ENCODE assay signal across 8 mouse cellular contexts in the genomic region with DNA sequence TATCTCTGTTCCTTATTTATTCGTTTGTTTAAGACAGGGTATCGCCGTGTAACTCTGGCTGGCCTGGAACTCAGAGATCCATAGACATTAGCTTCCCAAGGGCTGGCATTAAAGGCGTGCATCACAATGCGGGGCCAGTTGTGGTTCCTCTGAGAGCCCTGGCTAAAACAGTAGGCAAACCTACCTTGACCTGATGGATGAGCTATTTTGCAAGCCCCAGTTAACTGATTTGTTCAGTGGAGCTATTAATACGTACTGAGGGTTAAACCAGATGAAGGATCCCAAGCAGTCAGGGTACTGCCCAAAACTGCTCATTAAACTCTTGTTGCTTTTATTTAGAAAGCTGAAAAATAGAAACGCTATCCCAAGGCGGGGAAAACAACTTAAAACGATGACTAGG. TPM values are rescaled to one million over a fixed set of nuclear protein-coding genes. Genes with fewer than 3 reads are reported as not detected.
DNase-seq lines count a peak whose midpoint lies in the region; ATAC-seq and TF ChIP-seq lines count a peak whose summit lies in the region.

No protein-coding gene starts in this region.

- peak overlapping the region; percentile 73 for H3K4me2 ChIP-seq in forebrain, embryonic 12.5 days
- peak overlapping the region; percentile 90 for H3K4me2 ChIP-seq in liver, embryonic 14.5 days (ENCODE audit: low read depth)

- H3K9me3 ChIP-seq in heart, embryonic 10.5 days = no peaks in the 10 kb centered on the region
- no peaks in the 10 kb centered on the region for H3K9me3 ChIP-seq in E14TG2a.4 (ENCODE audit: low read length)
- no peaks in the 10 kb centered on the region for H3K9me3 ChIP-seq in forebrain, embryonic 12.5 days
- no peaks in the 10 kb centered on the region for H3K9me3 ChIP-seq in liver, embryonic 14.5 days (ENCODE audit: control insufficient read depth, low read length)

- peaks cover 15% of the 10 kb centered on the region for H3K36me3 ChIP-seq in heart, embryonic 10.5 days
- H3K36me3 ChIP-seq in E14TG2a.4 (ENCODE audit: insufficient read depth, low read length) = peaks cover 29% of the 10 kb centered on the region
- peaks cover 13% of the 10 kb centered on the region for H3K36me3 ChIP-seq in forebrain, embryonic 12.5 days (replicated peaks)
- H3K36me3 ChIP-seq in liver, embryonic 14.5 days (replicated peaks; ENCODE audit: control insufficient read depth, insufficient read depth, low read depth) = peaks cover 2% of the 10 kb centered on the region

- H3K27me3 ChIP-seq in heart, embryonic 10.5 days (ENCODE audit: insufficient read depth, poor library complexity, severe bottlenecking) = no peaks in the 10 kb centered on the region
- no peaks in the 10 kb centered on the region for H3K27me3 ChIP-seq in E14TG2a.4 (ENCODE audit: insufficient read depth, low read length)
- no peaks in the 10 kb centered on the region for H3K27me3 ChIP-seq in forebrain, embryonic 12.5 days
- no peaks in the 10 kb centered on the region for H3K27me3 ChIP-seq in liver, embryonic 14.5 days (ENCODE audit: control insufficient read depth, insufficient read depth, low read length)

- no peak for TF ChIP-seq EP300 in liver, embryonic 14.5 days (IDR thresholded peaks at IDR 0.05; ENCODE audit: low read depth)

- peak overlapping the region; percentile 89 for H3K9ac ChIP-seq in forebrain, embryonic 12.5 days
- H3K9ac ChIP-seq in liver, embryonic 14.5 days (replicated peaks) = peak overlapping the region; percentile 85

- no peak for TF ChIP-seq CTCF in E14TG2a.4 (conservative IDR thresholded peaks at IDR 0.05; ENCODE audit: low read length)
- TF ChIP-seq CTCF in liver, embryonic 14.5 days (IDR thresholded peaks at IDR 0.05; ENCODE audit: low read depth) = no peak

- no peak; the same call in 1 of the 2 replicates for ATAC-seq in forebrain, embryonic 12.5 days (ENCODE audit: low FRiP score)
- no peak for ATAC-seq in liver, embryonic 14.5 days (ENCODE audit: insufficient read depth)
- ATAC-seq in inflammation-experienced regulatory T-cells, adult 6 months = no peak

- H3K4me1 ChIP-seq in heart, embryonic 10.5 days = peaks cover 11% of the 10 kb centered on the region
- peaks cover 29% of the 10 kb centered on the region for H3K4me1 ChIP-seq in E14TG2a.4 (replicated peaks; ENCODE audit: low read depth, low read length)
- H3K4me1 ChIP-seq in forebrain, embryonic 12.5 days = peaks cover 15% of the 10 kb centered on the region
- H3K4me1 ChIP-seq in liver, embryonic 14.5 days (replicated peaks; ENCODE audit: control insufficient read depth in 2 of 2, insufficient read depth in 2 of 2, low read length in 1 of 2) = peaks cover 10 to 17% of the 10 kb centered on the region in 2 experiments; a peak in 3 of 4 replicates

- DNase-seq in heart, embryonic 10.5 days (ENCODE audit: low spot score) = no peak
- DNase-seq in heart, adult 11 months = no peak
- no peak for DNase-seq in liver, embryonic 14.5 days (ENCODE audit: low read depth in 3 of 3, low spot score in 3 of 3)
- DNase-seq in right cerebral cortex, postnatal 14 days = no peak
- no peak for DNase-seq in right cerebral cortex, postnatal 25 days

- H3K4me3 ChIP-seq in heart, embryonic 10.5 days = peak overlapping the region; percentile 98
- peak overlapping the region; percentile 97 for H3K4me3 ChIP-seq in E14TG2a.4 (replicated peaks; ENCODE audit: low read length)
- peak overlapping the region; percentile 85 for H3K4me3 ChIP-seq in forebrain, embryonic 12.5 days (replicated peaks)
- peak overlapping the region; percentile 63 to 99 for H3K4me3 ChIP-seq in liver, embryonic 14.5 days (ENCODE audit: insufficient read depth in 1 of 2, low read depth in 2 of 2, low read length in 2 of 2)

- 37% methylated on average over 9 of the region's 9 CpGs for WGBS in heart, embryonic 10.5 days
- WGBS in forebrain, embryonic 12.5 days = 39% methylated on average over 9 of the region's 9 CpGs
- 44% methylated on average over 9 of the region's 9 CpGs for whole genome bisulfite sequencing in liver, embryonic 14.5 days (ENCODE audit: insufficient replicate concordance)

- H3K27ac ChIP-seq in heart, embryonic 10.5 days = peak overlapping the region; percentile 98
- H3K27ac ChIP-seq in forebrain, embryonic 12.5 days = peak overlapping the region; percentile 39; the same call in 1 of the 2 replicates
- peak overlapping the region; percentile 80 for H3K27ac ChIP-seq in liver, embryonic 14.5 days

RNA-seq across cellular contexts. Expression of a gene that starts 0.6 kb away (rescaled TPM):
- polyA plus RNA-seq in heart, embryonic 10.5 days (2016; fragmentation: Nextera tagmentation; extraction: Ambion mirVana) = 187 and 218 TPM in 2 replicates
- polyA plus RNA-seq in forebrain, embryonic 12.5 days (2016; fragmentation: Nextera tagmentation; extraction: Ambion mirVana) = 216 and 221 TPM in 2 replicates
- polyA plus RNA-seq in liver, embryonic 14.5 days (2012; rRNA removed) = 31.7 and 39.0 TPM in 2 replicates
- 78.7 and 80.1 TPM in 2 replicates for polyA plus RNA-seq in liver, embryonic 14.5 days (2014; fragmentation: Nextera tagmentation; extraction: Ambion mirVana)
- polyA plus RNA-seq in inflammation-experienced regulatory T-cells, adult 6 months (2017; shearing (Covaris generic)) = 100 to 1,000 TPM in 1 of 3 experiments, 10 to 100 TPM in 2; 74.7 to 118 (median 98.1) TPM

RNA-seq across cellular contexts. Expression of a gene that starts 15.8 kb away (rescaled TPM):
- 26.8 and 39.2 TPM in 2 replicates for polyA plus RNA-seq in heart, embryonic 10.5 days (2016; fragmentation: Nextera tagmentation; extraction: Ambion mirVana)
- 28.4 and 28.9 TPM in 2 replicates for polyA plus RNA-seq in forebrain, embryonic 12.5 days (2016; fragmentation: Nextera tagmentation; extraction: Ambion mirVana)
- polyA plus RNA-seq in liver, embryonic 14.5 days (2012; rRNA removed) = 16.2 and 20.9 TPM in 2 replicates
- 13.9 and 14.2 TPM in 2 replicates for polyA plus RNA-seq in liver, embryonic 14.5 days (2014; fragmentation: Nextera tagmentation; extraction: Ambion mirVana)
- polyA plus RNA-seq in inflammation-experienced regulatory T-cells, adult 6 months (2017; shearing (Covaris generic)) = 1 to 10 TPM; 1.5 to 4.1 (median 3.5) TPM

RNA-seq across cellular contexts. Expression of a gene that starts 31.2 kb away (rescaled TPM):
- 183 and 245 TPM in 2 replicates for polyA plus RNA-seq in heart, embryonic 10.5 days (2016; fragmentation: Nextera tagmentation; extraction: Ambion mirVana)
- polyA plus RNA-seq in forebrain, embryonic 12.5 days (2016; fragmentation: Nextera tagmentation; extraction: Ambion mirVana) = 264 and 269 TPM in 2 replicates
- 28.2 and 51.8 TPM in 2 replicates for polyA plus RNA-seq in liver, embryonic 14.5 days (2012; rRNA removed)
- 96.8 and 98.1 TPM in 2 replicates for polyA plus RNA-seq in liver, embryonic 14.5 days (2014; fragmentation: Nextera tagmentation; extraction: Ambion mirVana)
- 10 to 100 TPM; 67.4 to 78.8 (median 68.4) TPM for polyA plus RNA-seq in inflammation-experienced regulatory T-cells, adult 6 months (2017; shearing (Covaris generic))

RNA-seq across cellular contexts. Expression of a gene that starts 35.5 kb away (rescaled TPM):
- polyA plus RNA-seq in heart, embryonic 10.5 days (2016; fragmentation: Nextera tagmentation; extraction: Ambion mirVana) = 13.1 and 23.0 TPM in 2 replicates
- polyA plus RNA-seq in forebrain, embryonic 12.5 days (2016; fragmentation: Nextera tagmentation; extraction: Ambion mirVana) = 5.8 and 6.1 TPM in 2 replicates
- 1.4 and 2.1 TPM in 2 replicates for polyA plus RNA-seq in liver, embryonic 14.5 days (2012; rRNA removed)
- 2.7 and 3.2 TPM in 2 replicates for polyA plus RNA-seq in liver, embryonic 14.5 days (2014; fragmentation: Nextera tagmentation; extraction: Ambion mirVana)
- polyA plus RNA-seq in inflammation-experienced regulatory T-cells, adult 6 months (2017; shearing (Covaris generic)) = 1 to 10 TPM; 2.7 to 4.1 (median 3.5) TPM

Comparison
In these comparisons a context has a peak if more than half of its experiments do, and no peak if none do; other contexts are left out.
1. H3K27ac ChIP-seq: peak in every context shown above with its lines; median percentile 98 in heart, embryonic 10.5 days; 80 in liver, embryonic 14.5 days; 39 in forebrain, embryonic 12.5 days.